Mouse (Mus musculus) cerebellum, adult 2 months (tissue): ENCODE results near the gene Immp2l. TPM values are rescaled to one million over a fixed set of nuclear protein-coding genes. Genes with fewer than 3 reads are reported as not detected.

Experiments used
- DNase-seq, 2 experiments: peaks; one replicate each; pipeline ENCODE4 v3.0.0; 2021
- H3K27ac ChIP-seq: fragments of 200-500 bp; 2 replicates; pipeline ENCODE4 v1.5.1; 2012; ENCODE audit warnings: low read length, control low read depth, inconsistent platforms; ENCODE audit not compliant: insufficient read depth
- H3K27me3 ChIP-seq: fragments of 200-500 bp; 2 replicates; pipeline ENCODE4 v1.6.1; 2012; ENCODE audit warnings: inconsistent platforms, mild to moderate bottlenecking, low read length, moderate library complexity; ENCODE audit not compliant: control insufficient read depth, insufficient read depth
- H3K4me1 ChIP-seq: fragments of 200-500 bp; 2 replicates; pipeline ENCODE4 v1.6.1; 2011; ENCODE audit warnings: low read length; ENCODE audit not compliant: control insufficient read depth, insufficient read depth
- H3K4me3 ChIP-seq: fragments of 200-500 bp; replicated peaks from 2 replicates; pipeline ENCODE3; 2011; ENCODE audit warnings: mild to moderate bottlenecking, low read depth, low read length, control low read depth; ENCODE audit not compliant: insufficient read depth
- CTCF ChIP-seq: fragments of 200-500 bp; IDR thresholded peaks from 2 replicates; pipeline ENCODE4 v1.5.1; 2011; ENCODE audit warnings: low read depth, mild to moderate bottlenecking, control low read depth, low read length, moderate library complexity, borderline replicate concordance; ENCODE audit not compliant: insufficient read depth
- POLR2A ChIP-seq: fragments of 200-500 bp; IDR thresholded peaks from 2 replicates; pipeline ENCODE4 v1.6.1; 2011; ENCODE audit warnings: low read length, control low read depth, borderline replicate concordance; ENCODE audit not compliant: insufficient read depth
- WGBS: fragments of 180-500 bp; shearing (Covaris S2); methylation state at CpG from one replicate; pipeline ENCODE4 v1.1.7; 2018; 5-methylcytosine and 5-hydroxymethylcytosine counted together
- polyA plus RNA-seq: library from polyadenylated mRNA; depleted of rRNA; stranded (reverse); fragments of >200 nt; gene quantifications from 2 replicates; pipeline ENCODE4 v1.2.3, GENCODE M21; 2012; rRNA removed

Immp2l gene
- polyA plus RNA-seq, result 8.5 and 11.4 TPM in 2 replicates

DNA sequence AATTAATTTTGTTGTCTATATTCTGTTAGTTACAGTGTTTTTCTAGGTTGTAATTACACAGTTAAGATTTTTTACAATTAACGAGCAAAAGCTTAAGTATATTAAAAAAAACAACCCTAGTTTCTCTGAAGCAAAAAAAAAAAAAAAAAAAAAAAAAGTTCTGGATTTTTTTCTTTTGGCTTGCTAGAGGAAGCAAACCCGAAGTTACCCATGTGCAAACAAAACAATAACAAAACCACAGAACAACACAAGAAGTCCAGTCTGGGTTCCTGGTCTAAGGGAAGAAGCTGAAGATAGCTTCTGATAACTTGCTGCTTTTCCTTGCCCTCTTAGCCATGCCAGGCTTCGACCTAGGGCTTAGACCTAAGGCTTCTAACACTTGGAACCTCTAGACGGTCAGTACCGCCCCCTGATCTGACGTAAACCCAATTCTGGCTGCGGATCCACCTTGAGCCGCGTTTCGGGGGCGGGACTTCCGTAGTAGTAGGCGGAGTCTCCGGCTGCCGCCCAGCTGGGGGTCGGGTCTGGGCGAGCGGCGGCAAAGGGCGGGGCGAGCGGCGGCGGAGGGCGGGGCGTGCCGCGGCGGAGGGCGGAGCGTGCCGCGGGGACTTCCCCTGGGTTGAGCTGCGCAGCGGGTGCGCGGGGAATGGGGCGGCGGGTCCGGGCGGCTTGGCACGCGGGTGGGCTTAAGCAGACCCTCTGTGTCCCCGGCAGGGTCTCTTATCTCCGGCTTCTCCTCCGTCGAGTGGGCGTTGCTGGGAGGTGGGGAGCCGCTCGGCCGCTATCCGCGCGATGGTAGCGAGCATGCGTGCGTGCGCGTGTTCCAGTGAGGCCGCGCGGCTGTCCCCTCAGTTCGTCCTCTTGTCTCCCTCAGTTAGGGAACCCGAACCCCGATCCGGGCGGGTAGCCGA is at the start of gene Immp2l:
TSS of gene Immp2l (plus strand) at position 580 of the 911 bp plus-strand sequence.
- peak within 1 kb of the TSS; percentile 27; the same call in 1 of the 2 replicates for H3K27ac ChIP-seq
- TF ChIP-seq CTCF (no peak), POLR2A (peak; percentile 36; the same call in 1 of the 2 replicates)
- WGBS, result 3% methylated on average over 67 of the region's 68 CpGs
- peak; percentile 92 to 94 for DNase-seq
- no peaks in the 10 kb centered on the region for H3K27me3 ChIP-seq
- peak within 1 kb of the TSS; percentile 76 for H3K4me3 ChIP-seq
- H3K4me1 ChIP-seq, result no peaks in the 10 kb centered on the region

DNA sequence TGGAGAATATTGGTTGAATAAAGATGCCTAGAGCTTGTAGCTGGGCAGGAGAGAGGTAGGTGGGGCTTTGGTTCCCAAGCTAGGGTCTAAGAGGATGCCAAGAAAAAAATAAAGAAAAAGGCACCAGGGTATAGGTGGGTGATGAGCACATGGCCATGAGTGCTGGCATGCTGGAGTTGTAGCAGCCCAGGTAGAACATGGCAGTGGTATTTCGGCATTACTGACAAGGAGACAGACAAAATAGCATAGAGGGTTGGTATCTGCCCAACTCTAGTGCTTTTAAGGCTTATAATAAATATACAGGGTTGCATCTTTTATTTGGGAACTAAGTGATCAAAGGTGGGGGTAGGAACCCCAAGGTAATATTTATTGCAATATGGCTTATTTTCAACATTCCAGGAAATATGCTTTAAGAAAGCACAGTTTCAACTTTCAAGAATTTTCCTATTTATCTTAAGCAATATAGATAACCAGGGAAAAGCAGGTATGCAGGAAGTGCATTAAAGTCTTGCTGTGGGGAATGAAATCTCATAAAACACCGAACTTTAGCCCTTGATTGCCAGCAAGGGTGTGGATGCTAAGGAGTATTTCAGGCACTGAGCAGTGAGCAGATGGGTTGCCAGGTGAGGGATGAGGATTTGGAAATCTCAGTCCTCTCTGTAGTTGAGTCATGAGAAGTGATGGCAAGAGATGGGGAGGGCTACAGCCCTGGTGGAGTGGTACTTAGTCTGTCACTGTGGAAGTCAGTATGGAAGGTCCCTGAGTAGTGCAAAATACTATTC is 45.0 kb upstream of the Immp2l start:
- no peak for TF ChIP-seq POLR2A
- no peak for TF ChIP-seq CTCF
- Histone ChIP-seq H3K4me1 (no peaks in the 10 kb centered on the region), H3K4me3 (no peak overlapping the region), H3K27me3 (no peaks in the 10 kb centered on the region), H3K27ac (no peak overlapping the region)
- no peak for DNase-seq
- 90% methylated on average over 2 of the region's 2 CpGs for WGBS

GRCm38 (mm10) chr12:40979716-40980115 is 44.2 kb upstream of the Immp2l start:
- no peaks in the 10 kb centered on the region for H3K4me1 ChIP-seq
- WGBS, result 35% methylated on average over 4 of the region's 4 CpGs
- TF ChIP-seq CTCF (no peak), POLR2A (no peak)
- H3K27me3 ChIP-seq, result no peaks in the 10 kb centered on the region
- H3K27ac ChIP-seq, result no peak overlapping the region
- DNase-seq, result peak in 1 of 2 experiments; percentile 12
- H3K4me3 ChIP-seq, result no peak overlapping the region

- H3K4me1 ChIP-seq, result no peaks in the 10 kb centered on the region
- no peaks in the 10 kb centered on the region for H3K27me3 ChIP-seq
- no peak overlapping the region for H3K27ac ChIP-seq
- DNase-seq, result no peak
- no peak overlapping the region for H3K4me3 ChIP-seq
- TF ChIP-seq CTCF (no peak), POLR2A (no peak)
- 60% methylated on average over 3 of the region's 3 CpGs for WGBS
Observed at GRCm38 (mm10) chr12:40980160-40980559, 43.7 kb upstream of the Immp2l start.

DNA sequence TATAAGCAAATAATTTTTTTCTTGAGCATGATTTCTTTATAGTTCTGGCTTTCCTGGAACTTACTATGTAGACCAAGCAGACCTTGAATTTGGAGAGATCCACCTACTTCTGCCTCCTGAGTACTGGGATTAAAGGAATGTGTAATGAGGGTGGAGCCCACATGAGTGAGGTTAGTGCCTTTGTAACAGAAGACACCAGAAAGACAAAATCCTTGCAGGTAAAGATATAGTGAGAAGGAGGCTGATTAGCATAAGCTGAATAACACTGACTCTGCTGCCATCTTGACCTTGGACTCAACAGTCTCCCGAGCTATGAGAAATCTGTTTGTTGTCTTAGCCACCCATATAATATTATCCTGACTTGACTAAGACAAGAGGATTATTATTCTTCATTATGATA is 40.9 kb upstream of the Immp2l start:
- Histone ChIP-seq H3K4me1 (no peaks in the 10 kb centered on the region), H3K27ac (no peak overlapping the region), H3K27me3 (no peaks in the 10 kb centered on the region), H3K4me3 (no peak overlapping the region)
- no peak for DNase-seq
- 90% methylated on average over 1 of the region's 1 CpGs for WGBS
- no peak for TF ChIP-seq POLR2A
- no peak for TF ChIP-seq CTCF

DNA sequence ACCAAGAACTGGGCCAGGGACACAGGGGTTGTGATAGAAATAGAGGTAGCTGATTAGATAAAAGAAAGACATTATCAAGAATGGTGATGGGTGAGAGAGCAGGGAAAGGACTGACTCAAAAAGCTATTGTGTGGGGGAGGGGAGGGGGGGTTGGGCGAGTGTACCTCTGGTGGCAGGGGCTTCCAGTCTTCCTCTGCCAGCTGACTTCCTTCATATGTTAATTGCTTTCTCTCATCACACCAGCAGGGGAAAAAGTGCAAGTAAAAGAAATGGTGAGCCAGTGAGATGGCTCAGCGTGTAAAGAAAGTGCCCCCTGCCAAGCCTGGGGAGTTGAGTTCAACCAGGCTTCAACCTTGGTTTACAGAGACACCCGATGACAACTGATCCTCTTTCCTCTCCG is 39.2 kb upstream of the Immp2l start:
- WGBS, result 24% methylated on average over 4 of the region's 4 CpGs
- TF ChIP-seq POLR2A (no peak), CTCF (no peak)
- DNase-seq, result no peak
- no peaks in the 10 kb centered on the region for H3K4me1 ChIP-seq
- H3K27me3 ChIP-seq, result no peaks in the 10 kb centered on the region
- no peak overlapping the region for H3K4me3 ChIP-seq
- no peak overlapping the region for H3K27ac ChIP-seq

GRCm38 (mm10) chr12:40985791-40986190 is 38.1 kb upstream of the Immp2l start:
- DNase-seq, result no peak
- no peak overlapping the region for H3K4me3 ChIP-seq
- no peak overlapping the region for H3K27ac ChIP-seq
- TF ChIP-seq CTCF (no peak), POLR2A (no peak)
- no peaks in the 10 kb centered on the region for H3K27me3 ChIP-seq
- WGBS, result 73% methylated on average over 4 of the region's 4 CpGs
- H3K4me1 ChIP-seq, result no peaks in the 10 kb centered on the region
